Mouse (Mus musculus) heart, postnatal 0 days (tissue): Measurements from ENCODE around the gene Tmem97.

Experiments
- CTCF ChIP-seq: IDR thresholded peaks from 2 replicates; pipeline ENCODE4 v1.5.1; 2016; ENCODE audit warnings: antibody characterized with exemption, control low read depth, low read depth
- EP300 ChIP-seq: IDR thresholded peaks from 2 replicates; pipeline ENCODE4 v1.6.1; 2016; ENCODE audit warnings: antibody characterized with exemption, low read depth

DNA sequence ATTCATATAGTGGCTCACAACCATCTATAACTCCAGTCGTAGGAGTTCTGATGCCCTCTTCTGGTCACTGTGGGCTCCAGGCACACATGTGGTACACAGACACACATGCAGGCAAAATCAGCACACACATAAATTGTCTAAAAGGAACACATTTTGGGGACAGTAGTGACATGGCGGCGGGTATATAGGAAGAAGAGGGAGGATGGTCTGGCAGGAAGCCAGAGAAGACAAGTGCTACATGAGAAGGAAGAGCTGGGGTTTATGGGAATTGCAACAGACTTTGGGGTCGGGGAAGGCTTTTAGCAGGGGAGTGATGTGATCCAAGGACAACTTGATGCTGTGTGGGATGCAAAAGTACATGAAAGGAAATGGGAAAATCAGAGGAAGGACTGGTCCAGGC, 16.1 kb downstream of the Tmem97 start:
- TF ChIP-seq CTCF (no peak), EP300 (no peak)
